ENCODE assay signal across 8 mouse cellular contexts in genomic region chr12:69733518-69733917, GRCm38 (mm10). TPM values are rescaled to one million over a fixed set of nuclear protein-coding genes. Genes with fewer than 3 reads are reported as not detected.
A peak's percentile ranks its signal among the peaks of the same experiment; 100 is the strongest.
DNase-seq lines count a peak whose midpoint lies in the region; ATAC-seq and TF ChIP-seq lines count a peak whose summit lies in the region.

No protein-coding gene starts in this region.

- no peak overlapping the region for H3K27ac ChIP-seq in kidney, adult 2 months (ENCODE audit: insufficient read depth, low read depth, low read length)
- no peak overlapping the region for H3K27ac ChIP-seq in neural tube, embryonic 15.5 days (replicated peaks)

- TF ChIP-seq POLR2A in kidney, adult 2 months (IDR thresholded peaks at IDR 0.05; ENCODE audit: low read depth, low read length) = no peak

- ATAC-seq in G1E (ENCODE audit: extremely low read depth, insufficient number of reproducible peaks, low FRiP score, poor library complexity, severe bottlenecking) = peak; percentile 75
- ATAC-seq in neural tube, embryonic 15.5 days (ENCODE audit: low FRiP score) = no peak

- peaks cover 7% of the 10 kb centered on the region for H3K4me1 ChIP-seq in kidney, adult 2 months (ENCODE audit: control insufficient read depth, insufficient read depth, low read length)
- peaks cover 12% of the 10 kb centered on the region for H3K4me1 ChIP-seq in G1E (ENCODE audit: insufficient read depth, low read depth, low read length)
- H3K4me1 ChIP-seq in neural tube, embryonic 15.5 days = no peaks in the 10 kb centered on the region

- H3K9ac ChIP-seq in neural tube, embryonic 15.5 days (replicated peaks) = no peak overlapping the region

- DNase-seq in kidney, adult 2 months = peak; percentile 55
- DNase-seq in kidney, postnatal 10 days = no peak
- DNase-seq in G1E (ENCODE audit: low spot score) = peak; percentile 55
- DNase-seq in embryo, embryonic 11.5 days (ENCODE audit: low read depth, low spot score) = peak; percentile 29
- DNase-seq in lung, postnatal 10 days = peak; percentile 34
- DNase-seq in left cerebral cortex, adult 11 months (ENCODE audit: low spot score) = no peak
- DNase-seq in cerebellum, adult 11 months = no peak

- no peak overlapping the region for H3K4me2 ChIP-seq in neural tube, embryonic 15.5 days

- TF ChIP-seq CTCF in kidney, adult 2 months (conservative IDR thresholded peaks at IDR 0.05; ENCODE audit: insufficient read depth, insufficient read length, low read depth, low read length) = no peak
- TF ChIP-seq CTCF in G1E (IDR thresholded peaks at IDR 0.05; ENCODE audit: low read depth, low read length) = no peak

- H3K9me3 ChIP-seq in G1E (replicated peaks) = no peaks in the 10 kb centered on the region
- no peaks in the 10 kb centered on the region for H3K9me3 ChIP-seq in neural tube, embryonic 15.5 days (replicated peaks)

- no peaks in the 10 kb centered on the region for H3K27me3 ChIP-seq in kidney, adult 2 months (replicated peaks; ENCODE audit: control insufficient read depth, insufficient read depth, low read length)
- H3K27me3 ChIP-seq in G1E (ENCODE audit: insufficient read depth, low read length) = no peaks in the 10 kb centered on the region
- H3K27me3 ChIP-seq in neural tube, embryonic 15.5 days (replicated peaks) = no peaks in the 10 kb centered on the region

- 0% methylated on average over 2 of the region's 2 CpGs for WGBS in kidney, adult 2 months
- WGBS in neural tube, embryonic 15.5 days = 11% methylated on average over 2 of the region's 2 CpGs

- no peaks in the 10 kb centered on the region for H3K36me3 ChIP-seq in kidney, adult 2 months (ENCODE audit: control insufficient read depth, insufficient read depth, low read length)
- peaks cover 26% of the 10 kb centered on the region for H3K36me3 ChIP-seq in G1E (replicated peaks)
- H3K36me3 ChIP-seq in neural tube, embryonic 15.5 days = no peaks in the 10 kb centered on the region

- H3K4me3 ChIP-seq in kidney, adult 2 months (ENCODE audit: insufficient read depth, low read depth, low read length) = no peak overlapping the region
- no peak overlapping the region for H3K4me3 ChIP-seq in G1E (ENCODE audit: low read depth, low read length)
- H3K4me3 ChIP-seq in neural tube, embryonic 15.5 days (replicated peaks) = no peak overlapping the region

RNA-seq across cellular contexts. Expression of gene Atp5s, which starts 8.8 kb away (rescaled TPM):
- polyA plus RNA-seq in kidney, adult 2 months (2012; rRNA removed) = 18.6 and 20.2 TPM in 2 replicates
- total RNA-seq in G1E (2014; fragmentation: Nextera tagmentation) = 66.9 and 83.2 TPM in 2 replicates
- total RNA-seq in G1E (2017) = 15.9 and 19.6 TPM in 2 replicates
- 8.2 and 12.1 TPM in 2 replicates for polyA plus RNA-seq in G1E (2012)
- polyA plus RNA-seq in neural tube, embryonic 15.5 days (2015; fragmentation: Nextera tagmentation; extraction: Ambion mirVana) = 37.6 and 40.3 TPM in 2 replicates

RNA-seq across cellular contexts. Expression of gene L2hgdh, which starts 8.8 kb away (rescaled TPM):
- polyA plus RNA-seq in kidney, adult 2 months (2012; rRNA removed) = 27.2 and 35.5 TPM in 2 replicates
- total RNA-seq in G1E (2014; fragmentation: Nextera tagmentation) (10.1 and 12.9 TPM in 2 replicates), G1E (2017) (18.4 and 21.2 TPM in 2 replicates)
- 1.9 and 2.2 TPM in 2 replicates for polyA plus RNA-seq in G1E (2012)
- polyA plus RNA-seq in neural tube, embryonic 15.5 days (2015; fragmentation: Nextera tagmentation; extraction: Ambion mirVana) = 12.6 and 13.4 TPM in 2 replicates

RNA-seq across cellular contexts. Expression of gene Sos2, which starts 51.9 kb away (rescaled TPM):
- polyA plus RNA-seq in kidney, adult 2 months (2012; rRNA removed) = 28.5 and 28.8 TPM in 2 replicates
- total RNA-seq in G1E (2014; fragmentation: Nextera tagmentation) (123 and 151 TPM in 2 replicates), G1E (2017) (33.7 and 39.9 TPM in 2 replicates)
- 9.7 and 11.6 TPM in 2 replicates for polyA plus RNA-seq in G1E (2012)
- 10.2 and 12.4 TPM in 2 replicates for polyA plus RNA-seq in neural tube, embryonic 15.5 days (2015; fragmentation: Nextera tagmentation; extraction: Ambion mirVana)

RNA-seq across cellular contexts. Expression of gene Cdkl1, which starts 57.5 kb away (rescaled TPM):
- polyA plus RNA-seq in kidney, adult 2 months (2012; rRNA removed) = 95.1 and 99.0 TPM in 2 replicates
- not detected in 2 replicates for total RNA-seq in G1E (2014; fragmentation: Nextera tagmentation)
- 0.70 TPM in 1 of 2 replicates, not detected in the other for total RNA-seq in G1E (2017)
- polyA plus RNA-seq in G1E (2012) = not detected in 2 replicates
- 9.3 and 11.9 TPM in 2 replicates for polyA plus RNA-seq in neural tube, embryonic 15.5 days (2015; fragmentation: Nextera tagmentation; extraction: Ambion mirVana)

Comparison
In these comparisons a context has a peak if more than half of its experiments do, and no peak if none do; other contexts are left out.
1. DNase-seq: peak in kidney, adult 2 months (single experiment), G1E (single experiment), embryo, embryonic 11.5 days (single experiment) and lung, postnatal 10 days (single experiment); none in kidney, postnatal 10 days (single experiment), left cerebral cortex, adult 11 months (single experiment) and cerebellum, adult 11 months (single experiment).